Mouse (Mus musculus) embryonic facial prominence, embryonic 14.5 days (tissue): ENCODE data around the gene Cdc42ep1. TPM values are rescaled to one million over a fixed set of nuclear protein-coding genes. Genes with fewer than 3 reads are reported as not detected.

ENCODE experiments used
- ATAC-seq: fragments of 200-750 bp; cut with Nextera tagmentation; 2 replicates; pipeline ENCODE4 v1.8.0; 2017; ENCODE audit warnings: low read depth, moderate number of reproducible peaks, moderate TSS enrichment
- DNase-seq: peaks from one replicate; pipeline ENCODE4 v3.0.0-alpha.2; 2015; ENCODE audit warnings: low spot score
- H3K27ac ChIP-seq: fragments of 300-500 bp; sonication (generic); replicated peaks from 2 replicates; pipeline ENCODE4 v1.5.1; 2014; ENCODE audit warnings: low read depth, mild to moderate bottlenecking, low read length, moderate library complexity
- H3K27me3 ChIP-seq: fragments of 300-500 bp; sonication (generic); replicated peaks from 2 replicates; pipeline ENCODE4 v1.6.1; 2014; ENCODE audit warnings: low read length; ENCODE audit not compliant: control insufficient read depth, insufficient read depth
- H3K36me3 ChIP-seq: fragments of 300-500 bp; sonication (generic); 2 replicates; pipeline ENCODE4 v1.6.1; 2014; ENCODE audit warnings: low read length, mixed read lengths; ENCODE audit not compliant: control insufficient read depth, insufficient read depth
- H3K4me1 ChIP-seq: fragments of 300-500 bp; sonication (generic); 2 replicates; pipeline ENCODE4 v1.6.1; 2014; ENCODE audit warnings: antibody characterized with exemption, low read length; ENCODE audit not compliant: control insufficient read depth, insufficient read depth
- H3K4me2 ChIP-seq: fragments of 300-500 bp; sonication (generic); 2 replicates; pipeline ENCODE4 v1.6.1; 2014; ENCODE audit warnings: low read depth, mild to moderate bottlenecking, low read length, moderate library complexity, mixed read lengths
- H3K4me3 ChIP-seq: fragments of 300-500 bp; sonication (generic); 2 replicates; pipeline ENCODE4 v1.5.1; 2014; ENCODE audit warnings: low read depth, mild to moderate bottlenecking, low read length
- H3K9ac ChIP-seq: fragments of 300-500 bp; sonication (generic); 2 replicates; pipeline ENCODE4 v1.6.1; 2014; ENCODE audit warnings: low read depth, mild to moderate bottlenecking, low read length, moderate library complexity, mixed read lengths
- H3K9me3 ChIP-seq: fragments of 300-500 bp; sonication (generic); 2 replicates; pipeline ENCODE4 v1.6.1; 2016; ENCODE audit warnings: low read length; ENCODE audit not compliant: control insufficient read depth
- WGBS: fragments of 180-500 bp; shearing (Covaris S2); extraction: QIAGEN DNeasy Blood & Tissue Kit; methylation state at CpG from one replicate; pipeline ENCODE4 v1.1.7; 2014; 5-methylcytosine and 5-hydroxymethylcytosine counted together
- polyA plus RNA-seq: library from polyadenylated mRNA; unstranded; fragments of >200 nt; fragmentation: Nextera tagmentation; extraction: Ambion mirVana; gene quantifications from 2 replicates; pipeline ENCODE4 v1.2.1, GENCODE M21; 2014

Cdc42ep1 gene
- polyA plus RNA-seq, 1 experiment from 2014 or later, result 36.1 TPM

DNA sequence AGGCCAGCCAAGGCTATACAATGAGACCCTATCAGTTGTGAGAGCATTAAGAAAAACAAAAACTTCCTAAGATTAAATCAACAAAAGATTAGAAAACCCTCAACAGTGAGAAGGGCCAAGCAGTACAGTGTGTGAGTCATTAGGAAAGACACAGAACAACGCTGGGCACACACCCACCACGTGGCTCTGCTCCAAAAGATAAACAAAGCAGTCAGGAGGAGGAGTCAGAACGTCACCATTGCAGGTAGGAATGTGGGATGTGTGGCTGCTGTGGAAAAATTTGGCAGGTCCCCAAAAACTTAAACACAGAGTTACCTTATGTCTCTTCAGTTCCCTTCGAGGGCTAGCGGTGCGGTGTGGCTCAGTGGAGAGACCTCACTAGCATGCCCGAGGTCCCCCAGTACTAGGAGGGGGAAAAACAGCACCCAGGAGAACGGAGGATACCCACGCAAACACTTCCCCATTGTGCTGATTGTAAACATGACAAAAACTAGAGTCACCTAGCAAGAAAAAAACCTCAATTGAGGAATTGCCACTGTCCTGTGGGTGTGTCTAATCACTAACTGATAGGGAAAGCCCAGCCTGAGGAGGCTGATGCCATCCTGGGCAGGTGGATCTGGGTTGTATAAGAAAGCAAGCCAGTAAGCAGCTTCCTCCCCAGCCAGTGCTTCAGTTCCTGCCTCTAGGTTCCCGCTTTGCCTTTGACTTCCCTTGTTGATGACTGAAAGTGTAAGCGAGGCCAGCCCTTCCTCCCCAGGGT lies 26.9 kb upstream of the Cdc42ep1 start:
- Histone ChIP-seq H3K36me3 (no peaks in the 10 kb centered on the region), H3K27ac (no peak overlapping the region), H3K4me2 (no peak overlapping the region), H3K4me1 (no peaks in the 10 kb centered on the region), H3K27me3 (no peaks in the 10 kb centered on the region), H3K9me3 (no peaks in the 10 kb centered on the region), H3K9ac (no peak overlapping the region), H3K4me3 (no peak overlapping the region)
- WGBS, result 51% methylated on average over 11 of the region's 11 CpGs
- DNase-seq, result no peak
- ATAC-seq, result peak; percentile 50; the same call in 1 of the 2 replicates

- Histone ChIP-seq H3K4me1 (no peaks in the 10 kb centered on the region), H3K4me2 (no peak overlapping the region), H3K36me3 (no peaks in the 10 kb centered on the region), H3K9ac (no peak overlapping the region), H3K27ac (no peak overlapping the region), H3K4me3 (no peak overlapping the region), H3K9me3 (no peaks in the 10 kb centered on the region), H3K27me3 (no peaks in the 10 kb centered on the region)
- WGBS, result 69% methylated on average over 6 of the region's 6 CpGs
- no peak for ATAC-seq
- DNase-seq, result no peak
Observed at GRCm38 (mm10) chr15:78816074-78816391, 26.4 kb upstream of the Cdc42ep1 start.

DNA sequence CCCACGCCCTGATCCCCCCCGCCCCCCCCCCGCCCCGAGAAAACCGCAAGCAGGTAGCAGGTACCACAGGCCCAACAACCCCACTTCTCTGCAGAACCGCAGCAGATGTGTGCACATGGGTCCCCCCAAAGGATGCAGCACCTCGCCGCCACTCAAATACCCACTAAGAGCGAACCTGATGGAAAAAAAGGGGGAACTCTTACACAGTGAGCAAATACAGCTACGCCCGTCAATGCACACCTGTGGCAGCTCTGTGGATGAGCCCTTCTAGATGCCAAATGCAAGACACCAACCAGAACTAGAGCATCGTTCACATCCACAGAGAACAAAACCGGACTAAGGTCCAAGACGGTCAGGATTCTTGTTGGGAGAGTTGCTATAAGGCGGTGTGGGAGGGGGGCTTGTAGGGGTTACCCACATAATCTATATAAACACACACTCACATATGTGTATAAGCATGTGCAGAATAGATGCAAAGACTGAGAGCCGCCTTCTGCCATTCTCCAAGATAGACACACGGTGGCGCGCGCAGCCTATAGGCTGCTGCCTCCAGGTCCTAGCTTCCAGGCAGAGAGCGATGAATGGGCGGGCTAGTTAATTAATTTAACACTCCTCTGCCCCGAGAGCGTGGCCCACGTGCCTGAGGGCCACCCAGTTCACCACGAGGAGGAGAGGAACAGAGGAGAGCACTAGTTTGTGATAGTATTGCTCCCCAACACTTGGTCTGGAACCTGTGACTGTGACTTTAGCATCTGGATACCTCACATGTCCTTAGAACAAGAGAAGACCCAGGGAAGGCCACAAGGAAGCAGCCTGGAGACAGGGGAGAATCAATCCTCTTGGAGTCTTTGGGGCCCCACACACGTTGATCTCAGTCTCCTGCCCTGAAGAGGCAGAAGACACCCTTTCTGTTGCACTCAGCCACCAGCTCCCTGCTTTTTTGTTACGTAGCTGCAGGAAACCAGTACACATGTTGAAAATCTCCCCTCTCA lies 15.9 kb upstream of the Cdc42ep1 start:
- no peaks in the 10 kb centered on the region for H3K9me3 ChIP-seq
- H3K9ac ChIP-seq, result no peak overlapping the region
- 24% methylated on average over 24 of the region's 28 CpGs for WGBS
- H3K4me3 ChIP-seq, result no peak overlapping the region
- no peaks in the 10 kb centered on the region for H3K36me3 ChIP-seq
- DNase-seq (peak; percentile 90), ATAC-seq (peak; percentile 82; the same call in 1 of the 2 replicates)
- H3K27ac ChIP-seq, result no peak overlapping the region
- no peaks in the 10 kb centered on the region for H3K4me1 ChIP-seq
- H3K27me3 ChIP-seq, result no peaks in the 10 kb centered on the region; the same call in 1 of the 2 replicates
- H3K4me2 ChIP-seq, result no peak overlapping the region

DNA sequence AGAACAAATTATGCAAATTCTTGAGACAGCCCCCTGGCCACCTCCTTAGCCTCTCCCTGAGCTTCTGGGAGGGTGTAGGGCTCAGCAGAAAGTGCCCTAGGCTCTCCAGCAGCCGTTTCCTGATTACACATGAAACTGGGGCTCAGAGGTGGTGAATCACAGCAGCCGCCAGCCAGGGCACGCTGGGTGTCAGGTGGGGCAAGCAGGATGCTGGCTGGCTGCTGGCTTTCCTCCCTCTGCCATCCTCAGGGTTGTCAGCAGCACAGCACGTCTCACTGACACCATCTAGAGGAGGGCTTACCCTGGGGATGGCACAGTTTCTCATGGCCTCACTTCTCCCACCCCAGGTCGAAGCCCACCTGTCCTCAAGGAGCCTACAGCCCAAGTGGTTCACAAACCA lies 14.1 kb upstream of the Cdc42ep1 start:
- Histone ChIP-seq H3K9ac (no peak overlapping the region), H3K4me1 (peaks cover 9% of the 10 kb centered on the region; the same call in 1 of the 2 replicates), H3K36me3 (no peaks in the 10 kb centered on the region), H3K4me2 (no peak overlapping the region), H3K4me3 (no peak overlapping the region), H3K27me3 (no peaks in the 10 kb centered on the region; the same call in 1 of the 2 replicates), H3K27ac (no peak overlapping the region), H3K9me3 (no peaks in the 10 kb centered on the region)
- WGBS, result 16% methylated on average over 3 of the region's 5 CpGs
- DNase-seq (no peak), ATAC-seq (no peak)

GRCm38 (mm10) chr15:78829636-78830035 lies 12.8 kb upstream of the Cdc42ep1 start:
- DNase-seq, result no peak
- H3K4me1 ChIP-seq, result peaks cover 15% of the 10 kb centered on the region; the same call in 1 of the 2 replicates
- H3K36me3 ChIP-seq, result no peaks in the 10 kb centered on the region
- H3K27me3 ChIP-seq, result no peaks in the 10 kb centered on the region; the same call in 1 of the 2 replicates
- ATAC-seq, result no peak
- no peak overlapping the region for H3K27ac ChIP-seq
- no peak overlapping the region for H3K4me3 ChIP-seq
- no peak overlapping the region for H3K9ac ChIP-seq
- H3K4me2 ChIP-seq, result no peak overlapping the region
- WGBS, result 91% methylated on average over 1 of the region's 1 CpGs
- no peaks in the 10 kb centered on the region for H3K9me3 ChIP-seq

GRCm38 (mm10) chr15:78830742-78831719 lies 11.4 kb upstream of the Cdc42ep1 start:
- H3K4me1 ChIP-seq, result peaks cover 29% of the 10 kb centered on the region
- H3K9me3 ChIP-seq, result no peaks in the 10 kb centered on the region
- ATAC-seq (no peak), DNase-seq (no peak)
- H3K27ac ChIP-seq, result no peak overlapping the region
- H3K4me3 ChIP-seq, result no peak overlapping the region
- 49% methylated on average over 10 of the region's 10 CpGs for WGBS
- H3K36me3 ChIP-seq, result no peaks in the 10 kb centered on the region
- no peak overlapping the region for H3K4me2 ChIP-seq
- no peaks in the 10 kb centered on the region; the same call in 1 of the 2 replicates for H3K27me3 ChIP-seq
- no peak overlapping the region for H3K9ac ChIP-seq

DNA sequence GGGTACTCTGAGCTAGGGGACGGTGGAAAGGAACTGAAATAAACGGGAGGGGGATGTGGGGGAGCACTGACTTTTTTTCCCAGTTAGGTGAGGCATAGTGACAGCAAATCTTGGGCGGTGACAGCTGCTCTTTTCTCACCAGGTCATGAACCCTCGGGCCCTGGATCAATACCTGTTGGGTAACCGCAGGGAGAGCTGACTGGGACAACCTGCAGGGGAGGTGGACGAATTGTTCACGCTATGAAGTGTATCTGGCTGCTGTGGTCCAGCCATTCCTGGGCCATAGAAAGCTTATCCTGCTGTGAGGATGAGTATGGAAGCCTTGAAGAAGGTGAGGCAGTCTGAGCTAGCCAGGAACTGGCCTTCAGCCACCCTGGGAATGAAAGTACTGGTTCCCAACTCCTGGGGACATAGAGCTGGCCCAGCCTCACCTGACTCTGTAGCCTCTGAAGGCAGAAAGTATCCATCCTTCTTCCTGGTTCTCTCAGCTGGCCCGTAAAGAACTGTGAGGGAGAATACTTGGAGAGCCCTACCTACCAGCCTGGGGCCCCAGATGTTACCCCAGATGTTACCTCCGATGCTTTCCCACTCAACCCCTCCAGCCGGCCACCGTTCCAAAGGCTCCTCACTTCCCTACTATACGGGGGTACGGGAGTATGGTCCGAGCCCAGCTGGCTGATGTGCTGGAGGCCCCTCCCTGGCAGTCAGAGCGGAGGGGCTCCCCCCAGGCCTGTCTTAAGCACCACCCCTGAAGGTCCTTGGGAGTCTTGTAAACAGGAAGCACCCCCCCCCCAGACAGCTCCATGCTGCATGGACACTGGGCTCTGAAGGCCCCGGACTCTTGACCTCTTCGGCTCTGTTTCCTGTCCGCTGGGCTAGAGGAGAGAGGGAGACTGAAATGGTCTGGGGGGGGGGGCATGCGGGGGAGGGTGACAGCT lies 10.4 kb upstream of the Cdc42ep1 start:
- Histone ChIP-seq H3K4me3 (no peak overlapping the region), H3K4me1 (peaks cover 31% of the 10 kb centered on the region), H3K27me3 (no peaks in the 10 kb centered on the region; the same call in 1 of the 2 replicates), H3K27ac (peak overlapping the region; percentile 57), H3K36me3 (no peaks in the 10 kb centered on the region), H3K9me3 (no peaks in the 10 kb centered on the region), H3K9ac (peak overlapping the region; percentile 53), H3K4me2 (no peak overlapping the region)
- WGBS, result 34% methylated on average over 18 of the region's 19 CpGs
- ATAC-seq, result peak; percentile 13; the same call in 1 of the 2 replicates
- DNase-seq, result peak; percentile 61
